Mouse (Mus musculus): ENCODE results near the gene Tcte2.
"Not testable (repeated sequence)": the region's sequence is repeated elsewhere in the genome, so short reads cannot be mapped to it uniquely, and the experiment has no call there.

Gene Tcte2

DNA sequence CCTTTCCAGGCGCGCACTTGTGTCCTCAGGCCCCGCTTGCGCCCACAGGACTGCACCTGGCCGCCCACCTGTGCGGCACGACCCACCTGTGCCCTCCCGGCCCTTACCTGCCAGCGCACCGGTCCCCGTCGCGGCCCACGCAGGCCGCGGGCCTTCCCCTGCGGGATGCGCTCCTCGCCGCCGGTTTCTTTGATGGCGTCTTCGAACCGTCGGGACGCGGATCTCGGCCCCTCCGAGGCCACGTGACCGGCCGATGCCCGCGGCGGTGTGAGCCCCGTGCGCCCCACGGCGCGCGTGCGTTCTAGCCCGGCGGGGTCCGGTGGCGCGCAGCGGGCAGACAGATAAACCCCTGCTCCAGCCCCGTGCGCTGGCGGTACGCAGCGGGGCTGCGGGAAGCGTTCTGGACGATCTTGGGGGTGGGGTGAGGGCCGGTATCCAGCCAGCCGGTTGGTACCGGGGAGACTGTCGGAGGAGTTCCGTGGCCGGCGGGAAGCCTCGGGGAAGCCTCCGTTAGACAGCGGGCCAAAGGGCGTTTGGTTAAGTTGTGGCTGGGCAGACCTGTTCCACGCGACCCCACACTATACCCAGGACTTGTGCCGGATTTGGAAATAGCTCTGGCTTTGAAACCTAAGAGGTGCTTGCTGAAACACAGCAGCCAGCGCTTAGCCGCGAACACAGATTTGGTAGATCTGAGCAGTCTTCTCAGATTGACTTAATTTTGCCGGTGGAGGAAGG, at the start of gene Tcte2:
Tcte2 (minus strand) TSS at position 647 of the 735 bp plus-strand sequence.
- DNase-seq (ENCODE audit: low spot score in 2 of 2): peak in 1 of 2 experiments; percentile 23

- no peak for DNase-seq (ENCODE audit: low spot score in 2 of 2)
Observed at GRCm38 (mm10) chr17:13806016-13806415, 44.4 kb upstream of the Tcte2 start.

- DNase-seq (ENCODE audit: low spot score in 2 of 2): no peak
Observed at GRCm38 (mm10) chr17:13802836-13803408, 41.3 kb upstream of the Tcte2 start.

DNA sequence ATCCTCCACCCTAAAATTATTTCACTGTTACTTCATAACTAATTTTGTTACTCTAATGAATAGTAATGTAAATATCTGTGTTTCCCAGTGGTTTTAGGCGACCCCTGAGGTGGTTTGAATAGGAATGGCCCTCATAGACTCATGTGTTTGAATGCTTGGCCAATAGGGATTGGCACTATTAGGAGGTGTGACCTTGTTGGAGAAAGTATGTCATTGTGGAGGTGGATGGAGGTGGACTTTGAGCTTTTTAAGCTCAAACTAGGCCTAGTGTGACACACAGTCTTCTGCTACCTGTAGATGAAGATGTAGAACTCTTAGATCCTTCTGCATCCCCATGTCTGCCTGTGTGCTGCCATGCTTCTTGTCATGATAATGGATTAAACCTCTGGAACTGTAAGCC, 36.1 kb upstream of the Tcte2 start:
- DNase-seq (ENCODE audit: low spot score in 2 of 2): no peak

GRCm38 (mm10) chr17:13790033-13790432, 28.4 kb upstream of the Tcte2 start:
- DNase-seq (ENCODE audit: low spot score in 2 of 2): not testable (repeated sequence)

- DNase-seq (ENCODE audit: low spot score in 2 of 2): no peak
Observed at GRCm38 (mm10) chr17:13783469-13783868, 21.8 kb upstream of the Tcte2 start.

DNA sequence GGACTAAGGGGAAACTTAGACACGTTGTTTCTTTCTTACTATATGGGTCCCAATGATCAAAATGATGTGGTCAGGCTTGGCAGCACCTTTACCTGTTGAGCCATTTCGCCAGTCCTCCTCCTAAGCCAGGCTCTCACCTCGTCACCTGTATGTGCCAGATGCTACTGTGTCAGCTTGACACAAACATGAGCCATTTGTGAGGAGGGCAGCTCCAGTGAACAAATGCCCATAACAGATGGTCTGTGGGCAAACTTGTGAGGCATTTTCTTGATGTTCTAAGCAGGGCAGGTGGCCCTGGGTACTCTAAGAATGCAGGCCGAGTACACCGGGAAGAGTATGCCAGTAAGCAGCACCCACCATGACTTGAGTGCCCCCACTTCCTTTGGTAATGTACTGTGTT, 20.3 kb upstream of the Tcte2 start:
- DNase-seq (ENCODE audit: low spot score in 2 of 2): no peak

GRCm38 (mm10) chr17:13778865-13779264, 17.2 kb upstream of the Tcte2 start:
- no peak for DNase-seq (ENCODE audit: low spot score in 2 of 2)

DNA sequence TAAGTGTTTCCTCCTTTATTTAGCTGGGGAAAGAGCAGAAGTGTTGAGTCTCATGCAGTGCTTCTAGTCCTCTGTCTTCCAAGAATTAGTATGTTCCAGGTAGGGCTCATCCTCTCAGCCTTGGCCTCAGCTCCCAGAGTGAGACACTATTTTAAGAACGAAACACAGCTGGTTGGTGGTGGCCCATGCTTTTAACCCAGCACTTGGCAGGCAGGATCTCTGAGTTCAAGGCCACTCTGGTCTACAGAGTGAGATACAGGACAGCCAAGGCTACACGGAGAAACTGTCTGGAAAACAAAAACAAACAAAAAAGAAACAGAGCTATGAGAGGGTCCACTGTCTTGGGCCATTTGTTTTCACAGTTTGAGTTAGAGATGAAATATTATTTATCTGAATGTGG, 16.1 kb upstream of the Tcte2 start:
- DNase-seq (ENCODE audit: low spot score in 2 of 2): no peak

DNA sequence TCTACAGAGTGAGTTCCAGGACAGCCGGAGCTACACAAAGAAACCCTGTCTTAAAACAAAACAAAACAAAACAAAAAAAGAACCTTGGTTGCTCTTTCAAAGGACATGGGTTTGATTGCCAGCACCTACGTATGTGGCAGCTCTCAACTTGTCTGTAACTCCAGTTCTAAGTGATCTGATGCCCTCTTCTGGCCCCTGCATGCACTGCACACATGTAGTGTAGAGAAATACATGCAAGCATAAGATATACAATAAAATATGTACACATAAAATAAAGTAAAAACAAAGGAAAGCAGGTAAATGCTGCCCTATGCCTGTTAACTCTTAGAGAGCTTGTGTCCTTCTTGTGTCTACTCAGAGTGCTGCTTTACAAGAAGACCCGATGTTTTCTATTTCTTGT, 7.6 kb upstream of the Tcte2 start:
- DNase-seq (ENCODE audit: low spot score in 2 of 2): no peak

- DNase-seq (ENCODE audit: low spot score in 2 of 2): no peak
Observed at GRCm38 (mm10) chr17:13768531-13768930, 6.9 kb upstream of the Tcte2 start.

- DNase-seq (ENCODE audit: low spot score in 2 of 2): not testable (repeated sequence)
Observed at GRCm38 (mm10) chr17:13764911-13765310, 3.3 kb upstream of the Tcte2 start.

DNA sequence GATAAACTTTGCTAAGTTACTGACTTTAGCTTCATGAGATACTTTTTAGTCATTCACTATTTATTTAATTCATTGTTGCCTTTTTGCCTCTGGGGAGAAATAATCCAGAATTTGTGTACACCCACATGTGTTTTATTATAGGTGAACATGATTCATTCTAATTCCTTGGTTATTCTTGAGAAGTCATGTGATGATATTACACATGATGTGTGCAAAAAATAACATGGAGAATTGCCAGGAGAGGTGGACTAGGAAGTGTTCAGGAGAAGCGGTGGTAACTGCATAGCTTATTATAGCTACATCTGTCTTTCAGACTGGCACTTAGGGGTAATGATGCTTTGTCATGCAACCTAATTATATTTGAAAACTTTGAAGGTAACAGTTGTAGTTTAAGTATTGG, 2.2 kb upstream of the Tcte2 start:
- no peak for DNase-seq (ENCODE audit: low spot score in 2 of 2)

GRCm38 (mm10) chr17:13760675-13761178, 898 bp downstream of the Tcte2 start:
- no peak for DNase-seq (ENCODE audit: low spot score in 2 of 2)

GRCm38 (mm10) chr17:13759853-13760627, 1.6 kb downstream of the Tcte2 start, which contains the start of gene Afdn:
TSS of gene Afdn (plus strand) at chr17:13760539.
- peak; percentile 71 for DNase-seq (ENCODE audit: low spot score in 2 of 2)

- no peak for DNase-seq (ENCODE audit: low spot score in 2 of 2)
Observed at GRCm38 (mm10) chr17:13759156-13759852, 2.3 kb downstream of the Tcte2 start.

- no peak for DNase-seq (ENCODE audit: low spot score in 2 of 2)
Observed at GRCm38 (mm10) chr17:13758586-13758985, 3.0 kb downstream of the Tcte2 start.

- DNase-seq (ENCODE audit: low spot score in 2 of 2): no peak
Observed at GRCm38 (mm10) chr17:13754940-13755339, 6.7 kb downstream of the Tcte2 start.

- DNase-seq (ENCODE audit: low spot score in 2 of 2): no peak
Observed at GRCm38 (mm10) chr17:13753918-13754317, 7.7 kb downstream of the Tcte2 start.

- no peak for DNase-seq (ENCODE audit: low spot score in 2 of 2)
Observed at GRCm38 (mm10) chr17:13749027-13749426, 12.6 kb downstream of the Tcte2 start.

DNA sequence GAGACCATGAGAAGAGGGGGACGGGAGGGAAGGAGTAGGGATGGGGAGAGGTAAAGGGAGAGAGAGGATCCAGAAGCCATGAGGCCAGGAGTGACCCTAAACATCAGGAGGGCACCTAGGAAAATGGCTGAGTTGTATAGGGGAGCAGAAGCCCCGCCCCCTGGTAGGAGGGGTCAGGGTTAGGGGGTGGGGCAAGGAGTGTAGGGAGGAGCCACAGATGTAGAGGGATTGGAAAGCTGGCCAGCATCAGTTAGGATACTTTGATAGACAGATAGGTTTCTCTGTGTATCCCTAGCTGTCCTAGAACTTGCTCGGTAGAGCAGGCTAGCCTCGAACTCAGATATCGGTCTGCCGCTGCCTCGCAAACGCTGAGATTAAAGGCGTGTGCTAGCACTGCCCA, 13.9 kb downstream of the Tcte2 start:
- DNase-seq (ENCODE audit: low spot score in 2 of 2): no peak

DNA sequence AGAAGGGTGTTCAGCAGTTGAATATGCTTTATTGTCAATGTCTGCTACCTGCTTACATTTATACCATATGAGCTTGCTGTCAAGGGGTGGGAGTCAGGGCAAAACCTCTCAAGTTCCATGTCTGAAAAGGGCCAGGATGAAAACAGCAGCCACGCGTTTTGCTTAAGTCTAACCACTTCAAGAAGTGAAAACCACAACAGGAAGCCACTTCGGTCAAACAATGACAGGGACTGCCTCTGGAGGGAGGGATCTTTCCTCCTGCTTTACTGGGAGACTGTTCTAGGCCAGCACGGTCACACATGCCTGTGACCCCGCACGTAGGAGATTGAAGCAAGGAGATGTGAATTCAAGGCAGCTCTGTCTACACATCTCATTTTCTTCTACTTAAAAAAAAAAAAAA, 15.3 kb downstream of the Tcte2 start:
- DNase-seq (ENCODE audit: low spot score in 2 of 2): no peak
